Mouse (Mus musculus) midbrain, postnatal 0 days (tissue): ENCODE measurements around the gene Olfr328. TPM values are rescaled to one million over a fixed set of nuclear protein-coding genes. Genes with fewer than 3 reads are reported as not detected.

Experiments
- ATAC-seq: fragments of 200-750 bp; cut with Nextera tagmentation; 2 replicates; pipeline ENCODE4 v1.8.0; 2017; ENCODE audit warnings: moderate number of reproducible peaks, mild to moderate bottlenecking, moderate TSS enrichment, moderate library complexity; ENCODE audit not compliant: low FRiP score
- DNase-seq: peaks from one replicate; pipeline ENCODE4 v3.0.0-alpha.2; 2015; ENCODE audit warnings: low spot score
- H3K27ac ChIP-seq: fragments of 300-500 bp; sonication (generic); 2 replicates; pipeline ENCODE4 v1.5.1; 2014; ENCODE audit warnings: low read depth, mild to moderate bottlenecking, low read length, mixed read lengths
- H3K27me3 ChIP-seq: fragments of 300-500 bp; sonication (generic); 2 replicates; pipeline ENCODE4 v1.6.1; 2014; ENCODE audit warnings: low read length, control low read depth, mixed read lengths; ENCODE audit not compliant: insufficient read depth
- H3K36me3 ChIP-seq: fragments of 300-500 bp; sonication (generic); 2 replicates; pipeline ENCODE4 v1.6.1; 2014; ENCODE audit warnings: low read length, control low read depth, mixed read lengths; ENCODE audit not compliant: insufficient read depth
- H3K4me1 ChIP-seq: fragments of 300-500 bp; sonication (generic); 2 replicates; pipeline ENCODE4 v1.6.1; 2014; ENCODE audit warnings: mild to moderate bottlenecking, control low read depth, antibody characterized with exemption, low read length, mixed read lengths; ENCODE audit not compliant: insufficient read depth
- H3K4me2 ChIP-seq: fragments of 300-500 bp; sonication (generic); 2 replicates; pipeline ENCODE4 v1.6.1; 2014; ENCODE audit warnings: low read depth, mild to moderate bottlenecking, low read length, mixed read lengths; ENCODE audit not compliant: poor library complexity, severe bottlenecking
- H3K4me3 ChIP-seq: fragments of 300-500 bp; sonication (generic); 2 replicates; pipeline ENCODE4 v1.5.1; 2014; ENCODE audit warnings: low read depth, mild to moderate bottlenecking, low read length, moderate library complexity
- H3K9ac ChIP-seq: fragments of 300-500 bp; sonication (generic); replicated peaks from 2 replicates; pipeline ENCODE4 v1.6.1; 2014; ENCODE audit warnings: mild to moderate bottlenecking, low read length, moderate library complexity, mixed read lengths; ENCODE audit not compliant: poor library complexity, severe bottlenecking
- H3K9me3 ChIP-seq: fragments of 300-500 bp; sonication (generic); 2 replicates; pipeline ENCODE4 v1.6.1; 2016; ENCODE audit warnings: low read length, control low read depth
- CTCF ChIP-seq: IDR thresholded peaks from 2 replicates; pipeline ENCODE4 v1.5.1; 2016; ENCODE audit warnings: antibody characterized with exemption, mild to moderate bottlenecking
- WGBS: fragments of 180-500 bp; shearing (Covaris S2); extraction: QIAGEN DNeasy Blood & Tissue Kit; methylation state at CpG from one replicate; pipeline ENCODE4 v1.1.7; 2014; 5-methylcytosine and 5-hydroxymethylcytosine counted together
- polyA plus RNA-seq: library from polyadenylated mRNA; unstranded; fragments of >200 nt; fragmentation: Nextera tagmentation; extraction: Ambion mirVana; gene quantifications from 2 replicates; pipeline ENCODE4 v1.2.1, GENCODE M21; 2015
- total RNA-seq: library from RNA; depleted of rRNA; stranded (reverse); fragments of >200 nt; gene quantifications from 2 replicates; pipeline ENCODE4 v1.2.3, GENCODE M21; 2014

Gene Olfr328
- total and polyA plus RNA-seq, 2 experiments from 2014 or later = not detected

DNA sequence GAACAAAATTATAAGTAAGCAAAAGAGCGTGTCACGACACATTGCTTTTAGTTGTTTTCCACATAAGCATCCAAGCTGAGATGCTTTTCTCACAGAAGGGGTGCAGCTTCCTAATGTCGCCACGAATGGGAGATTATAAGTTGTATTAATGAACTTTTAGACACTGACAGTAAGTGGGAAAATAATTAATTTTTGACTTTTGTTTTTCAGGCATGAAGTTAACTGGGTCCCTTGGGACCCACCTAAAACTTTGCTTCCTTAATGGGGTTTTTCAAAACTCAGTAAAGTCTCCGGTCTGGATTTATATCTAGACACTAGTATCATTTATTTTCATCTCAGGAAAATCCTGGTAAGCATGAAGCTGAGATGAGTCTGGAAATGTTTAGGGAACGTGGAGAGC, 39.4 kb upstream of the Olfr328 start, which contains the start of gene Olfr324:
TSS of gene Olfr324 (plus strand) at position 301 of the 400 bp plus-strand sequence.
- no peak for ATAC-seq
- H3K4me2 ChIP-seq = no peak within 1 kb of the TSS
- H3K27me3 ChIP-seq = no peaks in the 10 kb centered on the region
- 84% methylated on average over 6 of the region's 6 CpGs for WGBS
- TF ChIP-seq CTCF = no peak
- DNase-seq = no peak
- H3K27ac ChIP-seq = no peak within 1 kb of the TSS
- no peaks in the 10 kb centered on the region for H3K36me3 ChIP-seq
- H3K9me3 ChIP-seq = no peaks in the 10 kb centered on the region
- no peak within 1 kb of the TSS for H3K4me3 ChIP-seq
- no peak within 1 kb of the TSS for H3K9ac ChIP-seq
- H3K4me1 ChIP-seq = no peaks in the 10 kb centered on the region

DNA sequence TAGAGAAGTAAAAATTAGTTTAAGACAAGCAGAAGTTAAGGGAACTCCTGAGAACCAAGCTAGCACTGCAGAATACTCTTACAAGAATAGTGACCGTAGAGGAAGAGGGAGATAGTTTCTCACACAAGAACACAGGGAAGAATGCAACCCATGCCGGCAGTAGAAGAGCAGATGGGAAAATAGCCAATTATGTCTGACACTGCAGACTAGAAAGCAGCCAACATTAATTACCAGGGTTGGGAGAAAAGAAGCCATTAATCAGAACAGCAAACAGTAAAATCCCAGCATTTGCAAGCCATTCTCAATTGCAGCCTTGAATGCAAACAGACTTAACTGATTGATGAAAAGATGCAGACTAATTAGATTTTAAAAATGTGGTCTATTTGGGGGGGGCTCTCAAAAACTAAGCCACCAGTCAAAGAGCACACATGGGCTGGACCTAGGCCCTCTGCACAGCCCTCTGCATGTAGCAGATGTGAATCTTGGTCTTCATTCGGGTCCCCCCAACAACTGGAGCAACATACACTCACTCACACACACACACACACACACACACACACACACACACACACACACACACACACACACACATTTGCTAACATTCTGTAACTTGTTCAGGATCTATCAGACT, 33.3 kb upstream of the Olfr328 start:
- Histone ChIP-seq H3K4me1 (no peaks in the 10 kb centered on the region), H3K9ac (no peak overlapping the region), H3K9me3 (no peaks in the 10 kb centered on the region), H3K4me2 (no peak overlapping the region), H3K36me3 (no peaks in the 10 kb centered on the region), H3K4me3 (no peak overlapping the region), H3K27ac (no peak overlapping the region), H3K27me3 (no peaks in the 10 kb centered on the region)
- whole genome bisulfite sequencing = 67% methylated on average over 3 of the region's 3 CpGs
- TF ChIP-seq CTCF = no peak
- ATAC-seq (no peak), DNase-seq (peak; percentile 46)

DNA sequence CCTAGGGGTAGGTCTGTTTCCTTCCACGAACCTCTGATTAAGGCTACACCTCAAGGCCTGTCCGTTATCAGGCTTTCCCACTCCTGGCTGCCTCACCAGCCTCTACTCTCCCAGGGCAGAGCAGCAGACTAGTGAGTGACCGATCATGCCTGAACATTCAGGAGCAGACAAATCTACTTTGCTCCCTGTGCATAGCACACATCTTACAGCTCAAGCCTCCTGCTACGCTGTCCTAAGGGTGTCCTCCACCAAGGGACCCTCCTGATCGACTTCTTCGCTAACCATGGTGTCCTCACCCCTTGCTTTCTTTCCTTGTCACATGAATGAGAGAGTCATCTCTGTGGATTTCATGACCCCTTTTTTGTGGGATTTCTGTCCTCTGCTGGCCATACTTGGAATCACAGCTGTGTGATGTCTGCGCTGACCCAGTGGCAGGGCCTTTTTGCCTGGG, 32.5 kb upstream of the Olfr328 start:
- Histone ChIP-seq H3K4me1 (no peaks in the 10 kb centered on the region), H3K36me3 (no peaks in the 10 kb centered on the region), H3K4me3 (no peak overlapping the region), H3K9ac (no peak overlapping the region), H3K27me3 (no peaks in the 10 kb centered on the region), H3K4me2 (no peak overlapping the region), H3K9me3 (no peaks in the 10 kb centered on the region), H3K27ac (no peak overlapping the region)
- no peak for ATAC-seq
- peak; percentile 4 for DNase-seq
- TF ChIP-seq CTCF = peak; percentile 79
- 60% methylated on average over 7 of the region's 7 CpGs for WGBS

DNA sequence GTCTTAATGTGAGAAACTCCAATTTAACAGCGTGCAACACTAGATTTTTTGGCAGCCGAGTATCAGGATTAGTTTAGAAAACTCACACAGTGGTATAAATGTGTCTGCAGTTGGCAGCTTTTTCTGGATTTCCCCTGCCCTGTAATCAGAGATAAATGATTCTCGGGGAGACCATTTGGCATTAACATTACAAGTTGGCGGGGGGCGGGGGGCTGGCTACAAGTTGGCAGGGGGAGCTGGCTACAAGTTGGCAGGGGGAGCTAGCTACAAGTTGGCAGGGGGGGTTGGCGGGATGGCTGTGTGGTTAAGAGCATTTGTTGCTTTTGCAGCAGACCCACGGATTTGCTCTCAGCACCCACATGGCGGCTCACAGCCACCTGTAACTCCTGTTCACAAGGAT, 23.2 kb upstream of the Olfr328 start:
- Histone ChIP-seq H3K27ac (no peak overlapping the region), H3K4me1 (no peaks in the 10 kb centered on the region), H3K36me3 (no peaks in the 10 kb centered on the region), H3K9ac (no peak overlapping the region), H3K27me3 (no peaks in the 10 kb centered on the region), H3K4me3 (no peak overlapping the region), H3K9me3 (no peaks in the 10 kb centered on the region), H3K4me2 (no peak overlapping the region)
- 69% methylated on average over 8 of the region's 8 CpGs for WGBS
- ATAC-seq (no peak), DNase-seq (peak; percentile 59)
- no peak for TF ChIP-seq CTCF

DNA sequence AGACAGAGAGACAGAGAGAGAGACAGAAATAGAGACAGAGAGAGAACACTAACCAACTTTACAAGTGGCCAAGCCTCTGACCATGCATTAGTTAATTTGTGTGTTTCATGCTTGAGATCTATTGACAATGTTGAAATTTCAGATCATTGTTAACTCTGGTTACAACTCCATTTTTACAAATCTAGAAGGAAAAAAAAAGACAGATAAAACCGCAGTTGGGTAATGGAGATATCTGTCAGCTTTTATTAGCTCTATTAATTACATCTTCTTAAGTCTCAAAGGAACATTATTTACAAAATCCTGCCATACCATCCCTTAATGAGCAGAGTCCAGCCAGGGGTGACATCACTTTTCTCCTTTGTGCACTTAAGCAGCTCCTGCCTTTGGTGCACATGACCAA, 22.0 kb upstream of the Olfr328 start, which contains the start of gene Olfr325:
TSS of gene Olfr325 (plus strand) at position 301 of the 400 bp plus-strand sequence.
- Histone ChIP-seq H3K4me1 (no peaks in the 10 kb centered on the region), H3K27ac (no peak within 1 kb of the TSS), H3K9ac (no peak within 1 kb of the TSS), H3K27me3 (no peaks in the 10 kb centered on the region), H3K4me2 (no peak within 1 kb of the TSS), H3K36me3 (no peaks in the 10 kb centered on the region), H3K9me3 (no peaks in the 10 kb centered on the region), H3K4me3 (no peak within 1 kb of the TSS)
- DNase-seq (no peak), ATAC-seq (no peak)
- TF ChIP-seq CTCF = no peak
- WGBS = 75% methylated on average over 1 of the region's 1 CpGs

DNA sequence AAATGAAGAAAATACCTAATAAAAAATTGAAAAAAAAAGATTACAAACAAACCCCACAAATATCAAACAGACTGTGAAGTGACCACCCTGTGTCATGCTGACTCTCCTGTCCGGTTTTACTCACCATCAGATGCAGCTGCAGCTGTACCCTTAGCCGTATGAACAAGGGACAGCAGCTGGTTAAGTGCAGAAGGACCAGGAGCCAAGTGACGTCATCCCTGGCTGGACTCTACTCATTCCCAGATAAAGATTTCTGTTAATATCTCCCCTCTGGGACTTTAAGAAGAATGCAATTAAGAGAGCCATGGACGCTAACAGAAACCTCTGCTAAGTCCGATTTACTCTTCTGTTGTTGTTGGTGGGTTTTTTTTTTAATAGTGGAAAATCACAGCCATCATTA, 15.0 kb upstream of the Olfr328 start, which contains the start of gene Olfr224:
TSS of gene Olfr224 (minus strand) at position 149 of the 400 bp plus-strand sequence.
- Histone ChIP-seq H3K4me3 (no peak within 1 kb of the TSS), H3K9me3 (no peaks in the 10 kb centered on the region), H3K36me3 (no peaks in the 10 kb centered on the region), H3K27me3 (no peaks in the 10 kb centered on the region), H3K9ac (no peak within 1 kb of the TSS), H3K27ac (no peak within 1 kb of the TSS), H3K4me2 (no peak within 1 kb of the TSS), H3K4me1 (no peaks in the 10 kb centered on the region)
- TF ChIP-seq CTCF = no peak
- DNase-seq (no peak), ATAC-seq (no peak)
- WGBS = 73% methylated on average over 5 of the region's 5 CpGs
